Mouse (Mus musculus): Measurements from ENCODE around the gene Zfp202. TPM values are rescaled to one million over a fixed set of nuclear protein-coding genes. Genes with fewer than 3 reads are reported as not detected.

Zfp202 gene
- total and polyA plus RNA-seq, 2 experiments from 2014 or later, result 6.6 to 9.3 TPM

DNA sequence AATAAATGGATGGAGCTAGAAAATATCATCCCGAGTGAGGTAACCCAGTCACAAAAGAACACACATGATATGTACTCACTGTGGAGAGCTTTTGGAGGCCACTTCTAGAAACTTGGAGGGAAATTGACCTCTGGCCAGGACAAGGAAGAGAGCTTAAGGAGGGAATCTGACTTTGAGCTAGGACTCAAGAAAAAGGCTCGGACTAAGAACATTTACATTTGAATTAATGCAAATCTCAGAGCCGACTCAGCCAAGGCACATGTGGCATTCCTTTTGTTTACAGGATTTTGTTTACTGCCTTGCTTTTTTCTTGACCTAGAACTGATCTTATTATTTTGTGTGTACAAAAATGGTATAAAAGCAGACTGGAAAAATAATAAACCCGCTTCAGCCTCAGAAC is 47.6 kb downstream of the Zfp202 start:
- Histone ChIP-seq H3K27me3 (ENCODE audit: insufficient read depth, low read length) (no peaks in the 10 kb centered on the region), H3K36me3 (ENCODE audit: insufficient read depth) (no peaks in the 10 kb centered on the region), H3K4me3 (ENCODE audit: low read depth, low read length) (no peak overlapping the region), H3K9ac (no peak overlapping the region), H3K4me2 (ENCODE audit: low read depth) (no peak overlapping the region), H3K27ac (ENCODE audit: low read depth, low read length) (no peak overlapping the region), H3K9me3 (ENCODE audit: low read length) (no peaks in the 10 kb centered on the region), H3K4me1 (ENCODE audit: insufficient read depth) (peaks cover 10% of the 10 kb centered on the region)
- DNase-seq (no peak), ATAC-seq (no peak)
- no peak for TF ChIP-seq CTCF (IDR thresholded peaks at IDR 0.05; ENCODE audit: low read depth)
- WGBS, result 21% methylated on average over 4 of the region's 4 CpGs

DNA sequence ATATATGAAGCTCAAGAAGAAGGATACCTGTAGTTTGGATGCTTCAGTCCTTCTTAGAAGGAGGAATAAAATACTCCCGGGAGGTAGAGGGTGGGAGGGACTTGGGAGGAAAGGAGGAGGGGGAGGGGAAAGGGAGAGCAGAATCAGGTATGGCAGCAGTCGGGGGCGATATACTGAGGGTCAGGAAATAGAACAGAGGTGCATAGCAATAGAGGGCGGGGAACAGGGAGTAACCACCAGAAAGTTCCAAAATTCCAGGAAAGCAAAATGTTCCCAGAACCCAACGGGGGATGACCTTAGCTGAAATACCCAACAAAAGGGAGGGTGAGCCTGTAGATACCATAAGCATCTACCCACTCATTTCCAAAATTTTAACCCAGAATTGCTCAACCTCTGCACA is 48.2 kb downstream of the Zfp202 start:
- Histone ChIP-seq H3K27ac (ENCODE audit: low read depth, low read length) (no peak overlapping the region), H3K4me2 (ENCODE audit: low read depth) (no peak overlapping the region)

DNA sequence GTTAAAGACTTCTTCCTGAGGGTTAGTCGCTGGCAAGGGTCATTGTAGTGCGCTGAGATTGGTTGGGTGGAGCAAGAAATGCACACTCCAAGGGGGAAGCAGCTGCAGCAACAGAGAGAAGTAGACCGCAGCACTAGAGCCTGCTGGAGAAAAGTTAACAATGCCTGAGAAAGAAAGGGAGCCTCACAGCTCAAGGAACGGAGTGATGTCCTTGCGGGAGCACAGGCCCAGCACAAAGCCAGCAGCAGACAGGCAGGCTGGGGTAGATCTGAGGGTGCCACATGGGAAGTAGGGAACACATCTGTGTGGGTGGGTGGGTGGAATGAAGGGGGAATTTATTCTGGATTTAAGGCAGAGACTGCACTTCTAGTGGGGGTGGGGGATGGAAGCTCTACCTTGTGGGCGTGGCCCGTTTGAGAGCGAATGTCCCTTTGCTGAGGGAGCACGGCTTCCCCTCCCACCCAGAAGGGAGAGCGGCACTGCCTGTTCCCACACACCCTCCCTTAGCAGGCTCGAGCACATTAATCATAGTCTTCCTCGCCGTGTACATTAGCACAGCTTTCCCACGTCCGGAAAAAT is 49.2 kb downstream of the Zfp202 start:
- peak overlapping the region; percentile 92 for H3K27ac ChIP-seq (ENCODE audit: low read depth, low read length)
- 3% methylated on average over 15 of the region's 15 CpGs for WGBS
- peak overlapping the region; percentile 58 for H3K4me2 ChIP-seq (ENCODE audit: low read depth)
- DNase-seq, result peak; percentile 78
- TF ChIP-seq CTCF (IDR thresholded peaks at IDR 0.05; ENCODE audit: low read depth), result no peak; the same call in 1 of the 2 replicates
- ATAC-seq, result peak; percentile 86
- H3K27me3 ChIP-seq (ENCODE audit: insufficient read depth, low read length), result no peaks in the 10 kb centered on the region
- H3K36me3 ChIP-seq (ENCODE audit: insufficient read depth), result no peaks in the 10 kb centered on the region
- H3K9me3 ChIP-seq (ENCODE audit: low read length), result no peaks in the 10 kb centered on the region
- peak overlapping the region; percentile 58 for H3K9ac ChIP-seq
- peak overlapping the region; percentile 42 for H3K4me3 ChIP-seq (ENCODE audit: low read depth, low read length)
- peaks cover 10% of the 10 kb centered on the region for H3K4me1 ChIP-seq (ENCODE audit: insufficient read depth)

More for the DNA sequence above, 48.2 kb downstream of the Zfp202 start:
- TF ChIP-seq CTCF (IDR thresholded peaks at IDR 0.05; ENCODE audit: low read depth), result no peak
- Histone ChIP-seq H3K4me1 (ENCODE audit: insufficient read depth) (peaks cover 10% of the 10 kb centered on the region), H3K9ac (no peak overlapping the region), H3K36me3 (ENCODE audit: insufficient read depth) (no peaks in the 10 kb centered on the region), H3K27me3 (ENCODE audit: insufficient read depth, low read length) (no peaks in the 10 kb centered on the region), H3K4me3 (ENCODE audit: low read depth, low read length) (no peak overlapping the region), H3K9me3 (ENCODE audit: low read length) (no peaks in the 10 kb centered on the region)
- DNase-seq (no peak), ATAC-seq (no peak)
- WGBS, result 32% methylated on average over 5 of the region's 5 CpGs

DNA sequence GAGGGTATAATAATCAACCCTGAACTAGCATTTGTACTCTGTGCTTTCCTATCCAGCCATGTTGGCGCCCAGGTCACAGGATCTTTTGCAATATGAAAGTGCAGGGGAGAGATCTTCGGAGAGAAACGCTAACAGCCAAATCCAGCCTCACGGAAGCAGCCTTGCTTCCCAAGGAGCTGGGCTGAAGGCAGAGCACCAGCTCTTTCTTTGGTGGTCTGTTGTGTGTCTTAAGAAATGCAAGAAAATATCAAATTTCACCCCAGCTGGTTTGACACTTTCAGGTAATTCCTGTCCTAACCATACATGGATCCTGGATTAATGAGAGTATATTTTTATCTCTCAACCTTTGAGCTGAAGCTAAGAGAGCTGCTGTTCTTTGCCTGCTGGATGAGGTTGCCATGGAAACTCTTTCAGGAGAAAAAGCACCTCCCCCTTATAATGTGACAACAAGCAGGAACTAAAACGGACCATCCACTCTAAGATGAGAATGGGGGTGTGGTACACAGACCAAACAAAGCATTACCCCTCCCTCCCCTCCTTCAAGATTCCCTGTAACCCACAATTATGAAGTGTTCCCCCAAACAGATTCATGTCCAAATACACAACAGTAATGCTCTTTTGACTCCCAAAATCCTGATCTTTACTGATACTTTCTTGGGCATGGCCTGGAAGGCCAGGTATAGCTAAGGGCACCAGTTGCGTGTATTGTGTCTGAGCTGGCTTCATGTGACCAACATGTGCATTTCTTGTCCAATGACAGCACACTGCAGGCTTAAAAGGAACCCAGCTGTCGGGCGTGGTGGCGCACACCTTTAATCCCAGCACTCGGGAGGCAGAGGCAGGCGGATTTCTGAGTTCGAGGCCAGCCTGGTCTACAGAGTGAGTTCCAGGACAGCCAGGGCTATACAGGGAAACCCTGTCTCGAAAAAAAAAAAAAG is 50.1 kb downstream of the Zfp202 start:
- Histone ChIP-seq H3K4me1 (ENCODE audit: insufficient read depth) (peaks cover 10% of the 10 kb centered on the region), H3K9me3 (ENCODE audit: low read length) (no peaks in the 10 kb centered on the region), H3K27ac (ENCODE audit: low read depth, low read length) (peak overlapping the region; percentile 92), H3K4me3 (ENCODE audit: low read depth, low read length) (peak overlapping the region; percentile 42), H3K4me2 (ENCODE audit: low read depth) (peak overlapping the region; percentile 58), H3K27me3 (ENCODE audit: insufficient read depth, low read length) (no peaks in the 10 kb centered on the region), H3K9ac (peak overlapping the region; percentile 58), H3K36me3 (ENCODE audit: insufficient read depth) (no peaks in the 10 kb centered on the region)
- TF ChIP-seq CTCF (IDR thresholded peaks at IDR 0.05; ENCODE audit: low read depth), result no peak
- 51% methylated on average over 13 of the region's 13 CpGs for WGBS
- DNase-seq, result peak; percentile 86
- peak; percentile 86 for ATAC-seq

DNA sequence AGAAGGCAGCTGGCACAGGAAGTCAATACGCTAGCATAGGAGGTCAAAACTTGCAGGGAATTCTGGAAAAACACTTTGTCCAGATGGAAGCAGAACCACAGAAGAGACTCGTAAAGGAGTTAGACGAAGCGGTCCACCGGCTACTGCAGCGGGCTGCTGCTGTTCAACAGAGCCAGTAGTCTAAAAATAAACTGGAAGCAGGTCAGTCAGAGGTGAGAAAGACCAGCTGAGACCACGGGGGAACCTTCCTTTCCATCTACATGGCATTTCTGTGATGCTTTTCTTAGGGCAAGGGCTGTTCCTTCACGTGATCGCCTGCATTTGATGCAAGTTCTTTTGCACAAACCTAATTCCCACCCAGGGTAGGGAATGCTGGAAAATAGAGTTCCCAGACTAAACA is 53.4 kb downstream of the Zfp202 start:
- Histone ChIP-seq H3K4me2 (ENCODE audit: low read depth) (no peak overlapping the region), H3K4me1 (ENCODE audit: insufficient read depth) (peaks cover 10% of the 10 kb centered on the region), H3K9me3 (ENCODE audit: low read length) (no peaks in the 10 kb centered on the region), H3K9ac (no peak overlapping the region), H3K4me3 (ENCODE audit: low read depth, low read length) (no peak overlapping the region), H3K36me3 (ENCODE audit: insufficient read depth) (no peaks in the 10 kb centered on the region), H3K27me3 (ENCODE audit: insufficient read depth, low read length) (no peaks in the 10 kb centered on the region), H3K27ac (ENCODE audit: low read depth, low read length) (no peak overlapping the region)
- DNase-seq (no peak), ATAC-seq (no peak)
- no peak for TF ChIP-seq CTCF (IDR thresholded peaks at IDR 0.05; ENCODE audit: low read depth)
- WGBS, result 77% methylated on average over 9 of the region's 9 CpGs

DNA sequence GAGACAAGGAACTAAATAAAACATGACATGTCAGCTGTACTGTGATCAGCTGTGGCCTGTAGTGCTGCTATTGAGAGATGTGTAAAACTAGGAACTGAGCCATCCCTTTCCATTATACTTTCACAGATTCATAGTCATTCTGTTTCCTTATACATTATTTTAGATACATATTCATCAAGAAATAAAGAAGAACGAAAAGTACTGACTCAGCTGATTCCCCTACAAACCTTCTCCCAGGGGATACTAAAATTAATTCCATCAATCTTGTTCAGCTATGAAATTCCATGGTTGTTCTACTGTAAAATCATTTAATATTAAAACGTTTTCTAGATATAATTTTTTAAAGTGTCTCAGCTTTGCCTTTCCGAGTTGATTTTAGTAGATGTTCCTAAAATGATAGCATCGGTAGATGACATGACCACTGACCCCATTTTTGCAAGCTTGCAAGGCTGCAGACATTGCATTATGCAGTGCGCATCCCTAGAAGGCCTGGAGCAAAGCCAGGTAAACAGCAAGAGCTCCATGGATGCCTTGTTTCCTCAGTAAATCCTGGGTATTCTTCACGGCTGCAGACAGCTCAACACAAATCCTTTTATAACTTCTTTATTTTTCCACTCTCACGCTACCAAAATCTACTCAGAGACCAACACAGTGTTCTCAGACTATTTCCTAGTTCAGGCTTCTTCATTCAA is 54.0 kb downstream of the Zfp202 start:
- ATAC-seq (no peak), DNase-seq (no peak)
- Histone ChIP-seq H3K9me3 (ENCODE audit: low read length) (no peaks in the 10 kb centered on the region), H3K27ac (ENCODE audit: low read depth, low read length) (no peak overlapping the region), H3K4me1 (ENCODE audit: insufficient read depth) (peaks cover 7% of the 10 kb centered on the region), H3K4me3 (ENCODE audit: low read depth, low read length) (no peak overlapping the region), H3K9ac (no peak overlapping the region), H3K4me2 (ENCODE audit: low read depth) (no peak overlapping the region), H3K27me3 (ENCODE audit: insufficient read depth, low read length) (no peaks in the 10 kb centered on the region), H3K36me3 (ENCODE audit: insufficient read depth) (no peaks in the 10 kb centered on the region)
- no peak for TF ChIP-seq CTCF (IDR thresholded peaks at IDR 0.05; ENCODE audit: low read depth)
- 63% methylated on average over 7 of the region's 7 CpGs for WGBS
